Mouse (Mus musculus): ENCODE measurements around the gene Trpm7. TPM values are rescaled to one million over a fixed set of nuclear protein-coding genes. Genes with fewer than 3 reads are reported as not detected.

The Trpm7 gene
- total and polyA plus RNA-seq, 3 experiments: 22.3 to 23.1 TPM; not detected in 1

DNA sequence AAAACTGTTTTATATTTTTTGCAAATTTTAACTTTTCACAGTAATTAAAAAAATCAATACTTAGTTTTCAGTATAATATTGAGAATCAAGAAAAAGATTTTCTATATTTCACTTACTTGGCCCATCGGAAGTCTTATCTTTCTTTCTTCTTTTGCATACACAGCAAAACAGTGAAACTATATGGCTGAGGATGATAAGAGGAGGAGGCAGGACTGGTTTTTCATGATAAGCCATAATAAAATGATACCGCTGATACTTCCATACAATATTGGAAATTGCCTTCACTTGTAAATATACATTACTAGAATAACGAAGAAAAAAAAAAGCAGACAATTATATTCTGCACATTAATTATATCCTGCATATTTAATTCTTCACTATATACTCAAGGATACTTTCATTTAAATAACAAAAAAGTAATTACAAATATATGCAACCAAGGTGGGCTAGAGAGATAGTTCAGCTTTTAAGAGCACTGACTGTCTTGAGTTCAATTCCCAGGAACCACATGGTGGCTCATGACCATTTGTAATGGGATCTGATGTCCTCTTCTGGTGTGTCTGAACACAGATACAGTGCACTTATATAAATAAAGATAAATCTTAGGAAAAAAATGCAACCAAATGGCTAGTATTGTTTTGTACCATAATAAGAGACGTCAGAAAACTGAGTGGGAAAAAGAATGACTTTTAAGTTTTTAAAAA lies 59.2 kb downstream of the Trpm7 start (continued):
- no peak for TF ChIP-seq E2F4 (IDR thresholded peaks at IDR 0.05; ENCODE audit: borderline replicate concordance, low read depth, low read length)
- TF ChIP-seq GABPA (IDR thresholded peaks at IDR 0.05; ENCODE audit: low read depth, low read length): no peak
- no peak for TF ChIP-seq CHD1 (IDR thresholded peaks at IDR 0.05; ENCODE audit: low read depth, low read length)
- TF ChIP-seq MEF2A (IDR thresholded peaks at IDR 0.05; ENCODE audit: extremely low read depth, insufficient replicate concordance, low read depth, low read length, poor library complexity, severe bottlenecking): peak; percentile 72; the same call in 1 of the 2 replicates
- TF ChIP-seq ZKSCAN1 (IDR thresholded peaks at IDR 0.05; ENCODE audit: low read depth, low read length): no peak
- TF ChIP-seq UBTF (IDR thresholded peaks at IDR 0.05; ENCODE audit: borderline replicate concordance, insufficient read depth, low read depth, low read length): no peak
- no peak for TF ChIP-seq BHLHE40 (IDR thresholded peaks at IDR 0.05; ENCODE audit: borderline replicate concordance, low read depth, low read length)
- TF ChIP-seq TBP (IDR thresholded peaks at IDR 0.05; ENCODE audit: low read depth, low read length): no peak
- TF ChIP-seq CHD2 (IDR thresholded peaks at IDR 0.05; ENCODE audit: low read length): no peak
- no peak for TF ChIP-seq KAT2A (conservative IDR thresholded peaks at IDR 0.05; ENCODE audit: low read depth, low read length)
- TF ChIP-seq TCF12 (IDR thresholded peaks at IDR 0.05; ENCODE audit: low read depth, low read length): peak; percentile 95
- TF ChIP-seq SMC3 (IDR thresholded peaks at IDR 0.05; ENCODE audit: low read depth, low read length): no peak
- peak; percentile 84 for TF ChIP-seq RCOR1 (IDR thresholded peaks at IDR 0.05; ENCODE audit: low read depth, low read length)
- TF ChIP-seq POLR2A (IDR thresholded peaks at IDR 0.05; ENCODE audit: control insufficient read depth in 1 of 2, insufficient read depth in 1 of 2, low read depth in 1 of 2, low read length in 2 of 2, poor library complexity in 1 of 2): no peak
- no peak for TF ChIP-seq USF2 (IDR thresholded peaks at IDR 0.05; ENCODE audit: borderline replicate concordance in 1 of 2, insufficient read depth in 1 of 2, low read depth in 1 of 2, low read length in 2 of 2)
- TF ChIP-seq MXI1 (IDR thresholded peaks at IDR 0.05; ENCODE audit: low read depth, low read length): no peak
- TF ChIP-seq TAL1 (IDR thresholded peaks at IDR 0.05; ENCODE audit: low read length): peak; percentile 67
- peak; percentile 26; the same call in 1 of the 2 replicates for TF ChIP-seq SIN3A (IDR thresholded peaks at IDR 0.05; ENCODE audit: low read length)
- no peak for TF ChIP-seq POLR2AphosphoS5 (IDR thresholded peaks at IDR 0.05; ENCODE audit: borderline replicate concordance, low read depth, low read length)
- TF ChIP-seq MAX (IDR thresholded peaks at IDR 0.05; ENCODE audit: low read length): no peak
- TF ChIP-seq ZNF384 (IDR thresholded peaks at IDR 0.05; ENCODE audit: low read depth, low read length): 0 out of 2 replicates have a peak, but pooled peaks have one; percentile 44
- TF ChIP-seq JUND (IDR thresholded peaks at IDR 0.05; ENCODE audit: low read depth, low read length): no peak

DNA sequence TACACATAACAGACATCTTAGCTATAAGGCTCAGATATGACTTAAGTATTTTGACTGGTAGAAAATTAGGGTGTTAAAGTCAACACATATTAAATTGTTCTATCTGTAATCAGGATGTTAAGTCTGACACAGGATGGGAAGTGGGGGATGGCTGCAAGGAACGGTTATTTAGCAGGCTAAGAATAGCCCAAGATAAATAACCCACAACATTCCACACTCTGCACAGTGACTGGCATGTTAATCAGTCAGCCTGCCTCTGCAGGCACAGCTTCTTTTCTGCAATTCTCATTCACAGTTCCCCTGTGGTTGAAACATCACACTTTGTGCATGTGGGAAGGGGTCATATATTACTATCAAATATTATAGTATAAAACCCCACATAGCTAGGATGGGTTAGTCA lies 60.2 kb downstream of the Trpm7 start:
- Histone ChIP-seq H3K4me1 (ENCODE audit: control insufficient read depth in 1 of 2, insufficient read depth in 2 of 2, low read length in 2 of 2) (peaks cover 6 to 24% of the 10 kb centered on the region in 2 experiments), H3K27me3 (ENCODE audit: control insufficient read depth in 1 of 2, insufficient read depth in 2 of 2, low read length in 2 of 2) (no peaks in the 10 kb centered on the region), H3K9ac (ENCODE audit: control insufficient read depth, low read depth, low read length, poor library complexity, severe bottlenecking) (no peak overlapping the region), H3K27ac (ENCODE audit: control insufficient read depth, low read depth, low read length) (no peak overlapping the region), H3K4me3 (ENCODE audit: control insufficient read depth in 1 of 2, insufficient read depth in 1 of 2, low read depth in 2 of 2, low read length in 2 of 2) (no peak overlapping the region), H3K36me3 (ENCODE audit: control insufficient read depth in 1 of 2, insufficient read depth in 2 of 2, low read length in 2 of 2) (peaks cover 21 to 30% of the 10 kb centered on the region in 2 experiments), H3K9me3 (replicated peaks; ENCODE audit: insufficient read depth, low read length) (no peaks in the 10 kb centered on the region), H3K79me2 (ENCODE audit: control insufficient read depth, insufficient read depth, low read length, poor library complexity) (no peaks in the 10 kb centered on the region)
- peak; percentile 40 for DNase-seq (ENCODE audit: low read depth, low spot score)
- TF ChIP-seq POLR2A (IDR thresholded peaks at IDR 0.05; ENCODE audit: control insufficient read depth in 1 of 2, insufficient read depth in 1 of 2, low read depth in 1 of 2, low read length in 2 of 2, poor library complexity in 1 of 2) (no peak), RCOR1 (IDR thresholded peaks at IDR 0.05; ENCODE audit: low read depth, low read length) (peak; percentile 71; the same call in 1 of the 2 replicates), TAL1 (IDR thresholded peaks at IDR 0.05; ENCODE audit: low read length) (0 out of 2 replicates have a peak, but pooled peaks have one; percentile 20), MAX (IDR thresholded peaks at IDR 0.05; ENCODE audit: low read length) (peak; percentile 48; the same call in 1 of the 2 replicates), SMC3 (IDR thresholded peaks at IDR 0.05; ENCODE audit: low read depth, low read length) (no peak), GATA1 (IDR thresholded peaks at IDR 0.05; ENCODE audit: low read depth, low read length) (peak; percentile 57), MAFK (IDR thresholded peaks at IDR 0.05; ENCODE audit: borderline replicate concordance, low read depth, low read length) (peak; percentile 48; the same call in 1 of the 2 replicates), GABPA (IDR thresholded peaks at IDR 0.05; ENCODE audit: low read depth, low read length) (no peak), MXI1 (IDR thresholded peaks at IDR 0.05; ENCODE audit: low read depth, low read length) (peak; percentile 52; the same call in 1 of the 2 replicates), MEF2A (IDR thresholded peaks at IDR 0.05; ENCODE audit: extremely low read depth, insufficient replicate concordance, low read depth, low read length, poor library complexity, severe bottlenecking) (peak; percentile 97), BHLHE40 (IDR thresholded peaks at IDR 0.05; ENCODE audit: borderline replicate concordance, low read depth, low read length) (no peak), RAD21 (IDR thresholded peaks at IDR 0.05; ENCODE audit: low read depth, low read length) (no peak), POLR2AphosphoS5 (IDR thresholded peaks at IDR 0.05; ENCODE audit: borderline replicate concordance, low read depth, low read length) (no peak), UBTF (IDR thresholded peaks at IDR 0.05; ENCODE audit: borderline replicate concordance, insufficient read depth, low read depth, low read length) (no peak), ZKSCAN1 (IDR thresholded peaks at IDR 0.05; ENCODE audit: low read depth, low read length) (no peak), MYC (IDR thresholded peaks at IDR 0.05; ENCODE audit: low read depth, low read length) (no peak), ETS1 (IDR thresholded peaks at IDR 0.05; ENCODE audit: low read depth, low read length) (peak; percentile 79), SIN3A (IDR thresholded peaks at IDR 0.05; ENCODE audit: low read length) (peak; percentile 53; the same call in 1 of the 2 replicates), CHD2 (IDR thresholded peaks at IDR 0.05; ENCODE audit: low read length) (no peak), TCF12 (IDR thresholded peaks at IDR 0.05; ENCODE audit: low read depth, low read length) (peak; percentile 75; the same call in 1 of the 2 replicates), CTCF (IDR thresholded peaks at IDR 0.05 in 2 of 3, conservative IDR thresholded peaks at IDR 0.05 in 1 of 3; ENCODE audit: control insufficient read depth in 1 of 3, insufficient read depth in 1 of 3, low read depth in 2 of 3, low read length in 3 of 3, poor library complexity in 1 of 3, severe bottlenecking in 1 of 3) (no peak), E2F4 (IDR thresholded peaks at IDR 0.05; ENCODE audit: borderline replicate concordance, low read depth, low read length) (no peak), ELF1 (IDR thresholded peaks at IDR 0.05; ENCODE audit: low read depth, low read length) (no peak; the same call in 1 of the 2 replicates)

Data from MEL (cell line).